Mouse (Mus musculus) kidney, adult 9 months (tissue): ENCODE data around the gene Prl2c2.
"Not testable (repeated sequence)": the region's sequence is repeated elsewhere in the genome, so short reads cannot be mapped to it uniquely, and the experiment has no call there.

ENCODE experiments used
- DNase-seq: peaks from one replicate; pipeline ENCODE4 v3.0.0; 2022

Prl2c2 gene

DNA sequence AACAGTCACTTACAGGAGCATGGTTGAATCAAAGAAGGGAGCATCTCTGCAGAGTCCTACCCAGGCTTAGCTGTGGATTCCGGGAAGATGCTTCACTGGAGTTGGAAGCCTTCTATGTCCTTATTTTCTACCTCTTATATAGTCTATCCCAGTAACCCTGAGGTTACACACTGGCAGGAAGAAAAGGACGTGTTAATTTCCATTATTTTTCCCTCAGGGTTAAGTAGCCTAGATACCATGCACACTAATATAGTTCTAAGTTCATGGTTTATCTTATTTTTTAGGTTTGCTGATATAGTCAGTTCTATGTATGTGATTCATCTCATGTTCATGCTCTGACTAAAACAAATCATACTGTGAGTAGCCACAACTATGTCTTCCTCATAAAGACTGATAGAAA is at the start of gene Prl2c2:
Gene Prl2c2, minus strand, starts transcription at position 101 of the 400 bp plus-strand sequence.
- not testable (repeated sequence) for DNase-seq

DNA sequence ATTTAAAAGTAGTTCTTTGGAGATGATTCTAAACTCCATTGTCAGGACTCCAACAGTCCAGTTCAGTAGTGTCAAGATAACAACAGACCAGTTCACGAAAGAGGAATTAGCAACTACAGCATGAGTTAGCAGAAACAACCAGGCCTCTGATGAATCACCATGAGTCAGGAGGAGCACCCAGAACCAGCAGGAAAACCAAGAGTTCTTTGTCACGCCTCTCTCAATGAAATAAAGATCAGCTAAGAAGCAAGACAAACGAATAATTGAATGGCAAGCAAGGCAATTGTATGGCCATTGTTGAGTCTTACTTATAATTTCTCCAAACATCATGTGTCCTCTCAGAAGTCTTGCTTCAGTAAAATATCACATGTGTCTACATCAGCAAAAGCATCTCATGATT is 20.7 kb upstream of the Prl2c2 start:
- not testable (repeated sequence) for DNase-seq

DNA sequence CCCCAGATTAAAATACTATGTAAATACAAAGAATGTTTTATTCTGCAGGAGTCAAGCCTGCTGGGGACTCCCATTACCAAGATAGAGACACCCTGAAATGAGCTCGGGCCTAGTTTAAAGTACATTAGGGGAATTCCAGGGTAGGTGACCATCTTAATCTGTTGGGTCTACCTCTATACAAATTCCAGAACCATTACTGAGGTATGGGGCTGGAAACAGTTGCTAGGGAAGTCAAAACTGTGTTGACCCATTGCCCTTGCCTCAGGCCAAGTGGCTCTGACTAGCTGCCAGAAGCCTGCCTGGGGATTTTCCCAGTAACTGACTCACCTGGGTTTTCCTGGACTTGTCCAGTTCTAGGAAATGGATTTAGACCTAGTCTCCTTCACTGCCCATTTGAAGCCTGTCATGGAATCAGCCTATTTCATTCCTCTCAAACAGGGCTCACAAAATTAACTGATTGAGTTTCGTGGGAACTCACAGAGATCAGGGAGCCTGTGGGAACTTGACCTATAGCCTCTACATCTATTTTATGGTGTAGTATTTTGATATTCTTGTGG is 8.9 kb upstream of the Prl2c2 start:
- peak; percentile 20 for DNase-seq
